Comparison of ENCODE assay signal across 8 mouse cellular contexts in genomic region chr8:46241568-46242374, GRCm38 (mm10). TPM values are rescaled to one million over a fixed set of nuclear protein-coding genes. Genes with fewer than 3 reads are reported as not detected.
DNase-seq lines count a peak whose midpoint lies in the region; ATAC-seq lines count a peak whose summit lies in the region.

No protein-coding gene starts in this region.

- H3K27me3 ChIP-seq in forebrain, embryonic 16.5 days (replicated peaks; ENCODE audit: control insufficient read depth, insufficient read depth, low read length) = 0 out of 2 replicates have a peak, but pooled peaks cover 4% of the 10 kb centered on the region
- peaks cover 74% of the 10 kb centered on the region for H3K27me3 ChIP-seq in hindbrain, embryonic 10.5 days (ENCODE audit: insufficient read depth, poor library complexity, severe bottlenecking)
- no peaks in the 10 kb centered on the region for H3K27me3 ChIP-seq in lung, embryonic 16.5 days (ENCODE audit: control insufficient read depth, insufficient read depth, low read depth, low read length)

- no peak overlapping the region for H3K4me2 ChIP-seq in forebrain, embryonic 16.5 days (ENCODE audit: low read length)
- no peak overlapping the region for H3K4me2 ChIP-seq in lung, embryonic 16.5 days (ENCODE audit: low read depth, low read length)

- no peak overlapping the region for H3K27ac ChIP-seq in forebrain, embryonic 16.5 days (ENCODE audit: low read length)
- no peak overlapping the region for H3K27ac ChIP-seq in hindbrain, embryonic 10.5 days
- H3K27ac ChIP-seq in lung, embryonic 16.5 days (ENCODE audit: low read length) = no peak overlapping the region

- no peaks in the 10 kb centered on the region for H3K4me1 ChIP-seq in forebrain, embryonic 16.5 days (replicated peaks; ENCODE audit: control insufficient read depth, insufficient read depth, low read length)
- H3K4me1 ChIP-seq in hindbrain, embryonic 10.5 days (replicated peaks) = peaks cover 13% of the 10 kb centered on the region
- H3K4me1 ChIP-seq in lung, embryonic 16.5 days (replicated peaks; ENCODE audit: control insufficient read depth, insufficient read depth, low read length) = peaks cover 1% of the 10 kb centered on the region; the same call in 1 of the 2 replicates

- H3K36me3 ChIP-seq in forebrain, embryonic 16.5 days (ENCODE audit: control insufficient read depth, insufficient read depth) = no peaks in the 10 kb centered on the region
- H3K36me3 ChIP-seq in hindbrain, embryonic 10.5 days = no peaks in the 10 kb centered on the region
- H3K36me3 ChIP-seq in lung, embryonic 16.5 days (ENCODE audit: control insufficient read depth, insufficient read depth, low read length) = no peaks in the 10 kb centered on the region

- DNase-seq in MEL-GATA-1-ER (ENCODE audit: extremely low read depth, low read depth) = peak; percentile 70
- DNase-seq in cerebellum, adult 11 months = peak; percentile 34
- peak; percentile 76 for DNase-seq in hindbrain, embryonic 10.5 days (ENCODE audit: low spot score)
- peak; percentile 34 to 76 for DNase-seq in layer of hippocampus, adult 8-10 months (ENCODE audit: low spot score in 2 of 2)
- DNase-seq in ovary, postnatal 36 days (ENCODE audit: low spot score) = peak; percentile 68
- peak; percentile 70 for DNase-seq in thymus, postnatal 14 days

- H3K4me3 ChIP-seq in forebrain, embryonic 16.5 days (replicated peaks; ENCODE audit: low read length) = no peak overlapping the region
- H3K4me3 ChIP-seq in hindbrain, embryonic 10.5 days = no peak overlapping the region
- H3K4me3 ChIP-seq in lung, embryonic 16.5 days (ENCODE audit: low read length) = no peak overlapping the region

- no peak overlapping the region for H3K9ac ChIP-seq in forebrain, embryonic 16.5 days (replicated peaks; ENCODE audit: low read depth, low read length)
- no peak overlapping the region for H3K9ac ChIP-seq in lung, embryonic 16.5 days (ENCODE audit: low read length)

- WGBS in forebrain, embryonic 16.5 days = 32% methylated on average over 13 of the region's 13 CpGs
- 35% methylated on average over 13 of the region's 13 CpGs for WGBS in hindbrain, embryonic 10.5 days
- WGBS in lung, embryonic 16.5 days = 22% methylated on average over 13 of the region's 13 CpGs

- peak; percentile 89 for ATAC-seq in forebrain, embryonic 16.5 days
- peak; percentile 78; the same call in 1 of the 2 replicates for ATAC-seq in lung, embryonic 16.5 days (ENCODE audit: low read depth)

- no peaks in the 10 kb centered on the region for H3K9me3 ChIP-seq in forebrain, embryonic 16.5 days (ENCODE audit: control insufficient read depth, low read length)
- H3K9me3 ChIP-seq in hindbrain, embryonic 10.5 days = no peaks in the 10 kb centered on the region
- no peaks in the 10 kb centered on the region for H3K9me3 ChIP-seq in lung, embryonic 16.5 days (ENCODE audit: control insufficient read depth, low read length)

RNA-seq across cellular contexts. Expression of gene Slc25a4, which starts 30.7 kb away (rescaled TPM):
- 679 and 710 TPM in 2 replicates for polyA plus RNA-seq in forebrain, embryonic 16.5 days (2015; fragmentation: Nextera tagmentation; extraction: Ambion mirVana)
- polyA plus RNA-seq in hindbrain, embryonic 10.5 days (2016; fragmentation: Nextera tagmentation; extraction: Ambion mirVana) = 504 and 541 TPM in 2 replicates
- total RNA-seq in layer of hippocampus, adult 8-10 months (2022) = 100 to 1,000 TPM; 495 to 555 (median 531) TPM
- polyA plus RNA-seq in lung, embryonic 16.5 days (2015; fragmentation: Nextera tagmentation; extraction: Ambion mirVana) = 421 and 425 TPM in 2 replicates

RNA-seq across cellular contexts. Expression of gene Helt, which starts 52.7 kb away (rescaled TPM):
- polyA plus RNA-seq in forebrain, embryonic 16.5 days (2015; fragmentation: Nextera tagmentation; extraction: Ambion mirVana) = 3.4 and 7.3 TPM in 2 replicates
- 0.27 and 0.41 TPM in 2 replicates for polyA plus RNA-seq in hindbrain, embryonic 10.5 days (2016; fragmentation: Nextera tagmentation; extraction: Ambion mirVana)
- total RNA-seq in layer of hippocampus, adult 8-10 months (2022) = not detected
- polyA plus RNA-seq in lung, embryonic 16.5 days (2015; fragmentation: Nextera tagmentation; extraction: Ambion mirVana) = not detected in 2 replicates
